Mouse (Mus musculus) ES-E14 (cell line): ENCODE results near the gene Slc35e3. TPM values are rescaled to one million over a fixed set of nuclear protein-coding genes. Genes with fewer than 3 reads are reported as not detected.

Experiments
- DNase-seq: peaks from one replicate; pipeline ENCODE4 v3.0.0-alpha.2; 2013; ENCODE audit warnings: low read depth, low spot score
- H3K27ac ChIP-seq: 2 replicates; pipeline ENCODE4 v1.5.1; 2012; ENCODE audit warnings: low read depth, mild to moderate bottlenecking, low read length, moderate library complexity, mixed read lengths; ENCODE audit not compliant: poor library complexity, insufficient read depth, severe bottlenecking
- H3K36me3 ChIP-seq: 2 replicates; pipeline ENCODE4 v1.6.1; 2012; ENCODE audit warnings: mild to moderate bottlenecking, low read length, moderate library complexity, mixed read lengths; ENCODE audit not compliant: control insufficient read depth, poor library complexity, insufficient read depth, severe bottlenecking
- H3K4me1 ChIP-seq, 2 experiments: fragments of 150-350 bp in 1 of 2; sonication (generic) in 1 of 2; 2 replicates each; pipeline ENCODE4 v1.6.1; 2012; ENCODE audit warnings: low read length in 2 of 2, mild to moderate bottlenecking in 1 of 2, mixed read lengths in 1 of 2; ENCODE audit not compliant: control insufficient read depth in 2 of 2, insufficient read depth in 2 of 2, poor library complexity in 1 of 2
- H3K4me3 ChIP-seq, 2 experiments: fragments of 150-350 bp in 1 of 2; sonication (generic) in 1 of 2; 2 replicates each; pipeline ENCODE4 v1.5.1; 2012; ENCODE audit warnings: low read length in 2 of 2, low read depth in 1 of 2, mild to moderate bottlenecking in 1 of 2, mixed read lengths in 1 of 2; ENCODE audit not compliant: insufficient read depth in 1 of 2, poor library complexity in 1 of 2, severe bottlenecking in 1 of 2
- H3K9ac ChIP-seq: 2 replicates; pipeline ENCODE4 v1.6.1; 2012; ENCODE audit warnings: low read depth, mild to moderate bottlenecking, low read length, mixed read lengths; ENCODE audit not compliant: poor library complexity, insufficient read depth, severe bottlenecking
- H3K9me3 ChIP-seq: fragments of 150-350 bp; sonication (generic); 2 replicates; pipeline ENCODE4 v1.6.1; 2012; ENCODE audit warnings: low read depth, mild to moderate bottlenecking, low read length; ENCODE audit not compliant: control insufficient read depth, insufficient read depth
- CHD2 ChIP-seq: IDR thresholded peaks from 2 replicates; pipeline ENCODE4 v1.6.1; 2014; ENCODE audit warnings: mild to moderate bottlenecking, low read depth, low read length, inconsistent platforms
- HCFC1 ChIP-seq: IDR thresholded peaks from 2 replicates; pipeline ENCODE4 v1.6.1; 2012; ENCODE audit warnings: low read length, inconsistent platforms, borderline replicate concordance; ENCODE audit not compliant: insufficient read depth
- MAFK ChIP-seq: IDR thresholded peaks from 2 replicates; pipeline ENCODE4 v1.6.1; 2014; ENCODE audit warnings: mild to moderate bottlenecking, low read depth, low read length, inconsistent platforms; ENCODE audit not compliant: insufficient read depth
- ZC3H11A ChIP-seq: IDR thresholded peaks from 2 replicates; pipeline ENCODE4 v1.6.1; 2012; ENCODE audit warnings: low read depth, mild to moderate bottlenecking, inconsistent platforms, low read length, borderline replicate concordance
- ZNF384 ChIP-seq: IDR thresholded peaks from 2 replicates; pipeline ENCODE4 v1.6.1; 2012; ENCODE audit warnings: low read depth, low read length, inconsistent platforms
- in situ Hi-C, 2 experiments: fragments of 600-800 bp; cut with MboI; formaldehyde crosslinking; loops; one replicate each; pipeline ENCODE4 v1.15.1; 2025; ENCODE audit warnings: low sequenced_read_pairs in 2 of 2, inconsistent platforms in 1 of 2; ENCODE audit not compliant: unreplicated experiment in 2 of 2
- total RNA-seq: library from RNA; depleted of rRNA; stranded (reverse); fragments of 300-350 nt; gene quantifications from 2 replicates; pipeline ENCODE4 v1.2.3, GENCODE M21; 2012

Gene Slc35e3
- total RNA-seq, 1 experiment: 16.3 TPM

DNA sequence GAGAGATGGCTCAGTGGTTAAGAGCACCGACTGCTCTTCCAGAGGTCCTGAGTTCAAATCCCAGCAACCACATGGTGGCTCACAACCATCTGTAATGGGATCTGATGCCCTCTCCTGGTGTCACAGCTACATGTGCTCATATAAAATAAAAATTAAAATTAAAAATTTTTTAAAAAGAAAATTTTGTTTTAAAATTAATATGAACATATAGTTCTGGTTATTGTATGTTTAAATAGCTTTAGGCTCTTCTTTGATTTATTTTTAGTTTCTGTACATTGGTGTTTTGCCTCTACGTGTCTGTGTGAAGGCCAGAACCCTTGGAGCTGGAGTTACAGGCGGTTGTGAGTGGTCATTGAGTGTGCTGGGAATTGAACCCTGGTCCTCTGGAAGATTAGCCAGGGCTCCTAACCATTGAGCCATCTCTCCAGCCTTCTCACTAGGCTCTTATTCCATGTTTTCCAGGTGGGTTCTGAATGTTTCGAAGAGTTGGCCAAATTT, 19.2 kb downstream of the Slc35e3 start:
- Histone ChIP-seq H3K9me3 (no peaks in the 10 kb centered on the region), H3K36me3 (no peaks in the 10 kb centered on the region), H3K4me3 (no peak overlapping the region), H3K27ac (no peak overlapping the region), H3K4me1 (no peaks in the 10 kb centered on the region), H3K9ac (no peak overlapping the region)
- in situ Hi-C loops: no loop called here
- no peak for DNase-seq
- no peak for TF ChIP-seq ZC3H11A

DNA sequence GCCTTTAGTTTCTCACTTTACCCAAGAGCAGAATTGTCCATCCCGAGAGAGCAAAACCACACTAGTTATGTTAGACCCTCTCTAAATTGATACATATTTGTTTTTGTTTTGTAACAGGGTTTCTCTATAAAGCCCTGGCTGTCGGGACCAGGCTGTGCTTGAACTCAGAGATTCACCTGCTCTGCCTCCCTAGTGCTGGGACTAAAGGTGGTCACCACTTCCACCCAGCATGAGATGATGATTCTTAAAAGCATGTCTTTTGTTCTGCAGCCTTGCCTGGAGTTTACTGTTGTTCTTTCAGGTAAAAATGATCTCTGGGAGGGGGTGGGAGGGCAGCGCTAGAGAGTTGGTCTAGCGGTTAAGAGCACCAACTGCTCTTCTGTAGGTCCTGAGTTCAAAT, 19.8 kb downstream of the Slc35e3 start:
- Histone ChIP-seq H3K36me3 (no peaks in the 10 kb centered on the region), H3K27ac (no peak overlapping the region), H3K9ac (no peak overlapping the region), H3K9me3 (no peaks in the 10 kb centered on the region), H3K4me1 (no peaks in the 10 kb centered on the region), H3K4me3 (no peak overlapping the region)
- DNase-seq: no peak
- in situ Hi-C loops: no loop called here
- TF ChIP-seq HCFC1: no peak
- TF ChIP-seq ZNF384: no peak
- no peak for TF ChIP-seq ZC3H11A
- TF ChIP-seq MAFK: no peak
- no peak for TF ChIP-seq CHD2

DNA sequence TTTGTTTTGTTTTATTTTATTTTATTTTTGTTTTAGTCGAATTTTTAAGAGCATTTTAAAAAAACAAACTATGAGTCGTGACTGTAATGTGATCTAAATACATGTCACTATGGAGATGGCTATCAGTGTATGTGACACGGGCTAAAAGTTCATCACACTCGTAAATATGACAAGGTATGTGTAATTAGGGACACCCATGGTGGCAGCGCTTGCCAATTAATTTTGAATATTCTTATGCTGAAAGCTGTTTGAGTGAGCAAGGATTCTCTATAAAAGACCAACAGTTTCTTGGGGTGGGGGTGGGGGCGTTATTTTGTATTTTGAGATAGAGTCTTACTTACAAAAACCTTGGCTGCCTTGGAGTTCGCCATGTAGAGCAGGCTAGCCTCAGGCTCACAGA, 20.5 kb downstream of the Slc35e3 start:
- no peak overlapping the region for H3K4me3 ChIP-seq
- H3K9ac ChIP-seq: no peak overlapping the region
- DNase-seq: no peak
- no peaks in the 10 kb centered on the region for H3K36me3 ChIP-seq
- H3K4me1 ChIP-seq: no peaks in the 10 kb centered on the region
- H3K27ac ChIP-seq: no peak overlapping the region
- in situ Hi-C loops: no loop called here
- TF ChIP-seq MAFK (no peak), ZC3H11A (no peak), HCFC1 (no peak), ZNF384 (no peak), CHD2 (no peak)
- no peaks in the 10 kb centered on the region for H3K9me3 ChIP-seq

DNA sequence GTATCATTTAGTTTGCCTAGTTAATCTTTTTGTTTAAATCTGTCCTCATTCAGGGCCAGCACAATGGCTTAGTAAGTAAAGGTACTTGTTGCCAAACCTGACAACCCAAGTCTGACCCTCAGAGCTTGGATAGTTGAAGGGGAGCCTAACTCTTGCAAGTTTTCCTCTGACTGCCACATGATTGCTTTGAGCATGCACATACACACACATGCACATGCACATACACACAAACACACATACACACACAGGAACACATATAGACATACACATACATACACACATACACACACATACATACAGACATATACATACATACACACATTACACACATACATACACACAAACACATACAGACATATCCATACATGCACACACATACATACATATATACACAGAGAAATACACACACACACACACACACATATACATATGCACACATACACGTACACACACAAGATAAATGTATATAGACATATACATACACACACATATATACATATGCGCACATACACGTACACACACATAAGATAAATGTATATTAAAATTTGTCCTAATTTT, 21.3 kb downstream of the Slc35e3 start:
- no peak overlapping the region for H3K4me3 ChIP-seq
- DNase-seq: no peak
- H3K36me3 ChIP-seq: no peaks in the 10 kb centered on the region
- H3K9ac ChIP-seq: no peak overlapping the region
- in situ Hi-C loops: no loop called here
- no peaks in the 10 kb centered on the region for H3K4me1 ChIP-seq
- H3K9me3 ChIP-seq: no peaks in the 10 kb centered on the region
- H3K27ac ChIP-seq: no peak overlapping the region
- TF ChIP-seq ZC3H11A (no peak), HCFC1 (no peak), ZNF384 (no peak), MAFK (no peak), CHD2 (no peak)

DNA sequence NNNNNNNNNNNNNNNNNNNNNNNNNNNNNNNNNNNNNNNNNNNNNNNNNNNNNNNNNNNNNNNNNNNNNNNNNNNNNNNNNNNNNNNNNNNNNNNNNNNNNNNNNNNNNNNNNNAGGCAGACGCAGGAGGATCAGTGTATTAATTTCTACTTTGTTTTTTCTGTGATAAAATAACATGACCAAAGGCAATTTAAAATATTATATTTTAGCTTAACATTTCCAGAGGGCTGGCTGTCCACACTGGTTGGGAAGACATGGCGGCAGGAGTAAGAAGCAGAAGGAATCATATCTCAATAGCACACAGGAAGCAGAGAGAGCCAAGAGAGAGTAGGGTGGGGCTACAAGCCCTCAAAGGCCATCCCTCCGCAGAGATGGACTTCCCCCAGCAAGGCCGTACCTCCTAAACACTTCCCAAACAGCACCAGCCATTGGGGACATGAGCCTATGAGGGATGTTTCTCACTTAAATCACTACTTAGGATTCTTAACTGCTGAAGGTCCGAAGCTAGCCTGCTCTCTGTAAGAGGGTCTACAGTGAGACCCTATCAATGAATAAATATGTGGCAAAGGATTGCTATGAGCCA, 21.9 kb downstream of the Slc35e3 start:
- in situ Hi-C loops: no loop called here

More for the DNA sequence above, 21.9 kb downstream of the Slc35e3 start:
- H3K9me3 ChIP-seq: no peaks in the 10 kb centered on the region
- no peaks in the 10 kb centered on the region for H3K36me3 ChIP-seq
- TF ChIP-seq HCFC1 (no peak), ZC3H11A (no peak), ZNF384 (no peak), MAFK (no peak), CHD2 (no peak)
- H3K27ac ChIP-seq: no peak overlapping the region; the same call in 1 of the 2 replicates
- H3K4me3 ChIP-seq: no peak overlapping the region
- no peak for DNase-seq
- no peak overlapping the region for H3K9ac ChIP-seq
- peaks cover 0 to under 1% of the 10 kb centered on the region in 2 experiments; a peak in 1 of 4 replicates for H3K4me1 ChIP-seq
